Mouse (Mus musculus) liver, postnatal 0 days (tissue): ENCODE measurements around the gene Taar9. TPM values are rescaled to one million over a fixed set of nuclear protein-coding genes. Genes with fewer than 3 reads are reported as not detected.
A peak's percentile ranks its signal among the peaks of the same experiment; 100 is the strongest.
"Not testable (repeated sequence)": the region's sequence is repeated elsewhere in the genome, so short reads cannot be mapped to it uniquely, and the experiment has no call there.

Source experiments
- ATAC-seq: fragments of 200-750 bp; cut with Nextera tagmentation; 2 replicates; pipeline ENCODE4 v1.8.0; 2017; ENCODE audit warnings: mild to moderate bottlenecking, moderate library complexity
- DNase-seq: peaks from one replicate; pipeline ENCODE4 v3.0.0-alpha.2; 2016
- H3K27ac ChIP-seq: fragments of 300-500 bp; sonication (generic); 2 replicates; pipeline ENCODE4 v1.5.1; 2014; ENCODE audit warnings: antibody characterized with exemption, moderate library complexity, mild to moderate bottlenecking, low read depth
- H3K27me3 ChIP-seq: fragments of 300-500 bp; sonication (generic); 2 replicates; pipeline ENCODE4 v1.6.1; 2014; ENCODE audit warnings: low read length, control low read depth, mixed read lengths; ENCODE audit not compliant: insufficient read depth
- H3K36me3 ChIP-seq: fragments of 300-500 bp; sonication (generic); replicated peaks from 2 replicates; pipeline ENCODE4 v1.6.1; 2014; ENCODE audit warnings: mild to moderate bottlenecking, control low read depth, low read length, moderate library complexity, mixed read lengths; ENCODE audit not compliant: insufficient read depth
- H3K4me1 ChIP-seq: fragments of 300-500 bp; sonication (generic); 2 replicates; pipeline ENCODE4 v1.6.1; 2014; ENCODE audit warnings: antibody characterized with exemption, mild to moderate bottlenecking, control low read depth; ENCODE audit not compliant: insufficient read depth
- H3K4me2 ChIP-seq: fragments of 300-500 bp; sonication (generic); 2 replicates; pipeline ENCODE4 v1.6.1; 2014; ENCODE audit warnings: low read depth, mild to moderate bottlenecking, low read length, moderate library complexity, mixed read lengths
- H3K4me3 ChIP-seq: fragments of 300-500 bp; sonication (generic); 2 replicates; pipeline ENCODE4 v1.5.1; 2014; ENCODE audit warnings: low read depth, low read length
- H3K9ac ChIP-seq: fragments of 300-500 bp; sonication (generic); replicated peaks from 2 replicates; pipeline ENCODE4 v1.6.1; 2014; ENCODE audit warnings: mild to moderate bottlenecking, moderate library complexity
- H3K9me3 ChIP-seq: fragments of 300-500 bp; sonication (generic); 2 replicates; pipeline ENCODE4 v1.6.1; 2016; ENCODE audit warnings: mild to moderate bottlenecking, control low read depth, low read length, mixed read lengths
- CTCF ChIP-seq: sonication (generic); IDR thresholded peaks from 2 replicates; pipeline ENCODE4 v1.5.1; 2016; ENCODE audit warnings: antibody characterized with exemption, low read depth
- EP300 ChIP-seq: IDR thresholded peaks from 2 replicates; pipeline ENCODE4 v1.6.1; 2016; ENCODE audit warnings: antibody characterized with exemption, low read depth, mild to moderate bottlenecking
- WGBS: fragments of 180-500 bp; shearing (Covaris S2); extraction: QIAGEN DNeasy Blood & Tissue Kit; methylation state at CpG from one replicate; pipeline ENCODE4 v1.1.7; 2014; ENCODE audit not compliant: insufficient replicate concordance; 5-methylcytosine and 5-hydroxymethylcytosine counted together
- polyA plus RNA-seq: library from polyadenylated mRNA; unstranded; fragments of >200 nt; fragmentation: Nextera tagmentation; extraction: Ambion mirVana; gene quantifications from 2 replicates; pipeline ENCODE4 v1.2.1, GENCODE M21; 2015

The Taar9 gene
- polyA plus RNA-seq, 1 experiment from 2014 or later = not detected

DNA sequence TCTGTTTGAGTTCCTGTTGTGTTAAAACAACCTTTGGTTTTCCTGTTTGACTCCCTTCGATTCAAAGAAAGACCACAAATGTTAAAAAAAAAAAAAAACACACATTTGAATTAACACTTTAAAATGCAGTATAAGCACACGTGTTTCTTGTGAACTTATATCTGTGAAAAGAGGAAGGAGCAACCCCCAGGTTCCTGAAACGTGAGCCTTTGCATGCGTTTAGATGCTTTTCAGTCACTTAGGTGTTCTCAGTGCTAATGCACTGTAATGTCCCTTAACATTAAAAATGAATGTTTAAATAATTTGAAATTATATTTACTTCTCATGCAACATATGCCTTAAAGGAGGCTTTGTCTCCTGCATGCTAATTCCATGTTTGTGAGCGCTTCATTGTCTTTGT is 1.6 kb downstream of the Taar9 start:
- H3K4me2 ChIP-seq = no peak overlapping the region
- WGBS = 34% methylated on average over 5 of the region's 5 CpGs
- DNase-seq (no peak), ATAC-seq (no peak)
- TF ChIP-seq CTCF = no peak
- no peak for TF ChIP-seq EP300
- H3K27ac ChIP-seq = no peak overlapping the region
- H3K27me3 ChIP-seq = no peaks in the 10 kb centered on the region
- H3K4me3 ChIP-seq = no peak overlapping the region
- no peaks in the 10 kb centered on the region for H3K36me3 ChIP-seq
- H3K9ac ChIP-seq = no peak overlapping the region
- no peaks in the 10 kb centered on the region for H3K9me3 ChIP-seq
- no peaks in the 10 kb centered on the region for H3K4me1 ChIP-seq

DNA sequence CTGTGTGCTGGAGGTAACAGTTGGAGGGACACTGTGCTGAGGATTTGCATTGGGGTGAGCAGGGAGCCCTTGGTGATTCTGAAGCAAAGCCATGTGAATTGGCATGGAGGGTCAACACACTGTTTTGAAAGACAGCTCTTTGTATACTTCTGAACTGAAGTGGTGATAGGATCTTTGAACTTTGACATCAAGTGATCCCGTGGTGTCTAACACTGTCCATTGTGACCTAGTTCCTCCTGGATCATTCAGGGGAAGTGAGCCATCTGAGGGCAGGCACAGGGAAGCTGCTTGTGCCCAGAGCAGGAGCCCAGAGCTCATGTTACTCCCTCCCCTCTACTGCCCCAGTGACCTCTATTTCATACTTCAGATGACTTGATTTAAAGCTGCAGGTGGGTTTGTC is 6.0 kb downstream of the Taar9 start:
- H3K4me2 ChIP-seq, H3K27me3 ChIP-seq, H3K4me1 ChIP-seq, DNase-seq, H3K9ac ChIP-seq, H3K4me3 ChIP-seq, H3K9me3 ChIP-seq, H3K36me3 ChIP-seq: not testable (repeated sequence)
- 5% methylated on average over 1 of the region's 1 CpGs for WGBS
- peak; percentile 94 for ATAC-seq
- H3K27ac ChIP-seq = peak overlapping the region; percentile 22; the same call in 1 of the 2 replicates

DNA sequence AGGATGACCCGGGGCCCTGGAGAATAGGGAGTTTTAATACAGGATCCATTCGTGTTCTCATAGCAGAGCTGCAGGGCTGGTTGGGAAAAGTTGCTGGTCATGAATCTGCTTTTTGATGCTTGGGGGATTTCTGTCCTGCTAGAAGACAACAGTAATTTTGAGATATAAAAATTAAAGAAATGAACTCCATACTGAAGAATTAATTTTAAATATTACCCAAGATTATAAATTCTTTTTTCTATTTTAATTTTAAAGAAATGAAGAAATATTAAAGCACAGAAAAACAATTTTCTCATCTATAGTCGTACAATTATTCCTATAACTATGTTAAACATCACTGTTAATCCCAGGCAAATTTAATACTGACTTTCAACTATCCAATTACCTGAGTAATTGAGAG is 7.5 kb downstream of the Taar9 start, which contains the start of gene Taar8c:
TSS of gene Taar8c (minus strand) at position 101 of the 400 bp plus-strand sequence.
- ATAC-seq, H3K27ac ChIP-seq, H3K36me3 ChIP-seq, DNase-seq, H3K4me2 ChIP-seq, H3K4me3 ChIP-seq, H3K9me3 ChIP-seq, H3K27me3 ChIP-seq, H3K4me1 ChIP-seq, H3K9ac ChIP-seq: not testable (repeated sequence)
- 78% methylated on average over 1 of the region's 3 CpGs for WGBS

DNA sequence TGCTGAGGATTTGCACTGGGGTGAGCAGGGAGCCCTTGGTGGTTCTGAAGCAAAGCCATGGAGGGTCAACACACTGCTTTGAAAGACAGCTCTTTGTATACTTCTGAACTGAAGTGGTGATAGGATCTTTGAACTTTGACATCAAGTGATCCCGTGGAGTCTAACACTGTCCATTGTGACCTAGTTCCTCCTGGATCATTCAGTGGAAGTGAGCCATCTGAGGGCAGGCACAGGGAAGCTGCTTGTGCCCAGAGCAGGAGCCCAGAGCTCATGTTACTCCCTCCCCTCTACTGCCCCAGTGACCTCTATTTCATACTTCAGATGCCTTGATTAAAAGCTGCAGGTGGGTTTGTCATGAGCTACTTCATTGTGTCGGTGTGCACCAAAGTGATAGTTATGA is 12.3 kb downstream of the Taar9 start:
- not testable (repeated sequence) for H3K27ac ChIP-seq, H3K4me1 ChIP-seq, DNase-seq, H3K27me3 ChIP-seq, H3K9me3 ChIP-seq, H3K36me3 ChIP-seq, H3K9ac ChIP-seq, H3K4me3 ChIP-seq, H3K4me2 ChIP-seq
- WGBS = 44% methylated on average over 2 of the region's 2 CpGs
- peak; percentile 69; the same call in 1 of the 2 replicates for ATAC-seq

DNA sequence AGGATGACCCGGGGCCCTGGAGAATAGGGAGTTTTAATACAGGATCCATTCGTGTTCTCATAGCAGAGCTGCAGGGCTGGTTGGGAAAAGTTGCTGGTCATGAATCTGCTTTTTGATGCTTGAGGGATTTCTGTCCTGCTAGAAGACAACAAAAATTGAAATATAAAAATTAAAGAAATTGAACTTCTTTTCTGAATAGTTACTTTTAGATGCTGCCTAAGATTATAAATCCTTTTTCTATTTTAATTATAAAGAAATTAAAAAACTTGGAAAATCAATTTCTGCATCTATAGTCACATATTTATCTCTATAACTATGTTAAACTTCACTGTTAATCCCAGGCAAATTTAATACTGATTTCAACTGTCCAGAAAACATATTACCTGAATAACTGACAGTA is 17.1 kb downstream of the Taar9 start, which contains the start of gene Taar8b:
TSS of gene Taar8b (minus strand) at position 101 of the 400 bp plus-strand sequence.
- no peak for TF ChIP-seq EP300
- TF ChIP-seq CTCF = no peak
- H3K4me1 ChIP-seq = 0 out of 2 replicates have a peak, but pooled peaks cover 2% of the 10 kb centered on the region
- H3K27me3 ChIP-seq = no peaks in the 10 kb centered on the region
- no peak for ATAC-seq
- no peaks in the 10 kb centered on the region for H3K36me3 ChIP-seq
- H3K4me3 ChIP-seq = no peak within 1 kb of the TSS
- H3K4me2 ChIP-seq = no peak within 1 kb of the TSS
- DNase-seq = no peak
- no peaks in the 10 kb centered on the region for H3K9me3 ChIP-seq
- 51% methylated on average over 2 of the region's 2 CpGs for WGBS
- H3K27ac ChIP-seq = no peak within 1 kb of the TSS
- H3K9ac ChIP-seq = no peak within 1 kb of the TSS

DNA sequence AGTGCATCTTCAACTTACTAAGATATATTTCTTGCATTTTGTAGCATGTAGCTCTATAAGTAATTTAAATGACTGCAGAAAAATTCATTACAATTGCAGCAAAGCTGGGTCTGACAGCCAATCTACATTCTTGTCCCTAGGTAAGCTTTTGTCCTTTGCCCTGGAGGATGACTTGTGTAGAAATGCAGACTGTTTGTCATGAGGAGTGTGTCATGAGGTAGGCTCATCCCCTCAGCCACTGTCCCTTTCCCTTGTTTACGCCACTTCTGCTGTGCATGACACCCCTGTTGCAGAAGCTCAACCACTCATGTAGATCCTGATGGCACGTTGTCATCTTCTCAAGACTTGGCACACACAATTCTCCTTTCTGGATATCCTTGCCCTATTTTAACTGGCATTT is 22.2 kb downstream of the Taar9 start:
- no peak overlapping the region for H3K4me3 ChIP-seq
- no peaks in the 10 kb centered on the region for H3K9me3 ChIP-seq
- H3K9ac ChIP-seq = no peak overlapping the region
- 69% methylated on average over 2 of the region's 2 CpGs for WGBS
- H3K27ac ChIP-seq = no peak overlapping the region
- TF ChIP-seq CTCF = no peak
- no peak for TF ChIP-seq EP300
- H3K27me3 ChIP-seq = no peaks in the 10 kb centered on the region
- H3K36me3 ChIP-seq = no peaks in the 10 kb centered on the region
- DNase-seq = no peak
- peaks cover 4% of the 10 kb centered on the region; the same call in 1 of the 2 replicates for H3K4me1 ChIP-seq
- peak; percentile 91 for ATAC-seq
- no peak overlapping the region for H3K4me2 ChIP-seq

DNA sequence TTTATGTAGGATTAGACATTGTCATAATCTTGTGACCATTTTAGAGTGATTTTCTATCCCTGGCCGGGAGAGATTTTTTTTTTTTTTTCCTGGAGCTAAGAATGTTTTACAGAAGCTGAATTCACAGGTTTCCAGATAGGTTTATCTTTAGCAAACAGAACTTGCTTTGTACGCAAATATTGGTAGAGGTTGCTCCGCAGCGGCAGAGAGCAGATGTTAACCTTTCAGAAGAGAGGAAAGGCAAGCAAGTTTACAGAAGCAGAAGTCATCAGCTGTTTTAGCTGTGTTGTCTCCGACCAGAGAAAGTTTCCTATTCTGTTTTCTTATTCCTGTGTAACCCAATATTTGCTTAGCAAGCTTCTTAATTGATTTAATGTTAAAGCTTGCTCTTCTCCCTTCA is 22.8 kb downstream of the Taar9 start:
- Histone ChIP-seq H3K4me1 (peaks cover 4% of the 10 kb centered on the region; the same call in 1 of the 2 replicates), H3K27me3 (no peaks in the 10 kb centered on the region), H3K27ac (no peak overlapping the region; the same call in 1 of the 2 replicates), H3K4me3 (no peak overlapping the region), H3K9me3 (no peaks in the 10 kb centered on the region), H3K9ac (no peak overlapping the region), H3K36me3 (no peaks in the 10 kb centered on the region), H3K4me2 (no peak overlapping the region)
- WGBS = 43% methylated on average over 5 of the region's 5 CpGs
- ATAC-seq (peak; percentile 60), DNase-seq (no peak)
- TF ChIP-seq CTCF (no peak), EP300 (no peak)
